Mouse (Mus musculus): ENCODE results near the gene Ntn4. TPM values are rescaled to one million over a fixed set of nuclear protein-coding genes. Genes with fewer than 3 reads are reported as not detected.

Ntn4 gene
- total RNA-seq, 2 experiments from 2014 or later, result 11.1 to 11.3 TPM

- no peak for DNase-seq (ENCODE audit: extremely low spot score in 1 of 2, low spot score in 2 of 2)
- intact Hi-C loops (cut with DNase I), result no loop called here
Measured at GRCm38 (mm10) chr10:93707149-93708075, 66.9 kb downstream of the Ntn4 start.

DNA sequence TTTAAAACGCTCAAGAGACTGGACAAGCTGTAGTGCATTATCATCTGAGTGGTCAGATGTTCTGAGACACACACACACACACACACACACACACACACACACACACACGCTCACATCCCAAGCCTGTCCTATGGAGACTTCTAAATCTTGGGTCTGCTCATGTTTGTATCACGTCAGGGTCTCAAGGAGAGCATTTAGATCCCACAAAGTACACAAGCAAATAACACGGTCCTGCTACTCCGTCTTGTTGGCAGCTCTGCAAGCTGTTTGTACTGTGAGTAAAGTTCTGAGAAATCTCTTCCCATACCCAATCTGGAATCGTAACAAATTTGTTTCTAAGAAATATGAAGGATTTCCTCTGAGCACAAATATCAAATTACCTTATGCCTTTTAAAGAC is 67.6 kb downstream of the Ntn4 start:
- no peak for DNase-seq (ENCODE audit: extremely low spot score in 1 of 2, low spot score in 2 of 2)
- intact Hi-C loops (cut with DNase I), result no loop called here

DNA sequence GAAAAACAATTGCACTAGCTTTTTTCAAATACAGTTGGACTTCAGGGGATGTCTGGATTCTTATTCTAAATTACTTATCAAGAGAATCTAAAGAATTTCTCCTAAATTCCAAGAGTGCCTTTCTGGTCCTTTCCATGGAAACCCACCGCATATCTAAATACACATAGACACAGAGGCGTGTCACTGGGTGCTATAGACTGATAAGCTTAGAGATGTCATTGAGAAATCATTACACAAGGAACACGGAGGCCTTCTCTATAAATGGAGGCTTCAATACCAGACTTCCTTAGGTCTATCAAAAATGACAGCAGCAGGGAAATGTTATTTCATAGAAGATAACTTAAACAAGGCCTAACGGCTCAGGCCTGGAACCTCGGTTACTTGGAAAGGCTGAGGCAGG is 68.0 kb downstream of the Ntn4 start:
- intact Hi-C loops (cut with DNase I), result no loop called here
- no peak for DNase-seq (ENCODE audit: extremely low spot score in 1 of 2, low spot score in 2 of 2)

DNA sequence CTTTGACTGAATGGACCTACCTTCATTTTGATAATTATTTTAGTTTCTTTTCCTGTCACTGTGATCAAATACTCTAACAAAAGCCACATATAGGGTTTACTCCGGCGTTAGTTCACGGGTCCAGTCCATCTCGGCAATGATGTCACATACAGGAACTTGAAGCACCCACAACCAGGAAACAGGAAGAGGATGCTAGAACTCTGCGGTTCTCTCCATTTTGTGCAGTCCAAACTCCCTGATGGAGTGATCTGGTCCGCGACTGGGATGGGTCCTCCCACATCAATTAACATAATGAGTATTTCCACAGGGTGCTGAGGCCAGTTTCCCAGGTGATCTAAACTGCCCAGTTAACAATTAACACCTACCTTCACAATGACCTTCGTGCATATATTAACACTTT is 69.1 kb downstream of the Ntn4 start:
- DNase-seq (ENCODE audit: extremely low spot score in 1 of 2, low spot score in 2 of 2), result no peak
- intact Hi-C loops (cut with DNase I), result no loop called here

DNA sequence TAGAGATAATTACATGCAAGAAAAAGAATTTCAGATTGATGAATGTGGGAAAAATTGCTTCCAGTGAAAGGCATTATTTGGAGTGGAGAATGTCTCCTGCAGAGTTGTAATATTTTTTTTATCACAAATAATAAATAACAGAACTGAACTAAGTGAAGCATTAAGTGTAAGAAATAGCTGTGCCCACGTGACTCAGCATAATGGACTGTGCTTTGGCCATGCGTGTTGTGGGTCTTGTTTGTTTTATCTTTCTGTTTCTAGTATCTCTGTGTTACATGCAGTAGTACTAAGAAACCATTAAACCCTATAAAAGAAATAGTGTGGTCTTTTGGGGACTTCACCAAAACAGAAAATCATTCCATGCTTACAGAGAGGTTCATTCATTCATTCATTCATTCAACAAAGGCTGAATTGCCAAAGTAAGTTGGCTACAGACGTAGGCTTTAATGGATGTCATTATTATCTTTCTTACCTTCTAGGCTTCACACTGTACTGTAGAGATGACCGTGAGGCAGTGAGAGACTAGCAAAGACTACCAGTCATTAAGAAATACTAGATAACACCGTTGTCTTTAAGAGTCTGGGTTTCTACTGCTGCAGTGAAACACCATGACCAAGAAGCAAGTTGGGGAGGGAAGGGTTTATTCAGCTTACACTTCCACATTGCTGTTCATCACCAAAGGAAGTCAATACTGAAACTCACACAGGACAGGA is 81.3 kb downstream of the Ntn4 start:
- intact Hi-C loops (cut with DNase I), result no loop called here
- DNase-seq (ENCODE audit: extremely low spot score in 1 of 2, low spot score in 2 of 2), result no peak

- DNase-seq (ENCODE audit: extremely low spot score in 1 of 2, low spot score in 2 of 2), result peak in 1 of 2 experiments; percentile 58
- intact Hi-C loops (cut with DNase I), result no loop called here
Measured at GRCm38 (mm10) chr10:93723942-93724542, 83.6 kb downstream of the Ntn4 start.

DNA sequence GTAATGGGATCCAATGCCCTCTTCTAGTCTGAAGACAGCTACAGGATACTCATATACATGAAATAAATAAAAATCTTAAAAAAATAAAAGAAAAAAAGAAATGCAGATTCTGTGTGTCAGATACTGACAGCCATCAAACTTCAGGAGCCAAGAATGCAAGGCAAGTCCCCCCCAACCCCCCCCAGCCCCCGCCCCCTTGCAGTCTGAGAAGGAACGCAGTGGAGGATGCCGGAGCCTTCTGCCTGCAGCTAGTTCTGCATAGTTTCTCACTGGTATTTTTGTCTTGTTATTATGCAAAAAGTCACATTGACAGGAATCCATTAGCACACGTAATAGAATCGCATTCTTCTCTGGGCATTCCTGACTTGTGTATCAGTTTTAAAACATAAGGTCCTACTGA is 87.7 kb downstream of the Ntn4 start:
- DNase-seq (ENCODE audit: extremely low spot score in 1 of 2, low spot score in 2 of 2), result no peak
- intact Hi-C loops (cut with DNase I), result no loop called here

DNA sequence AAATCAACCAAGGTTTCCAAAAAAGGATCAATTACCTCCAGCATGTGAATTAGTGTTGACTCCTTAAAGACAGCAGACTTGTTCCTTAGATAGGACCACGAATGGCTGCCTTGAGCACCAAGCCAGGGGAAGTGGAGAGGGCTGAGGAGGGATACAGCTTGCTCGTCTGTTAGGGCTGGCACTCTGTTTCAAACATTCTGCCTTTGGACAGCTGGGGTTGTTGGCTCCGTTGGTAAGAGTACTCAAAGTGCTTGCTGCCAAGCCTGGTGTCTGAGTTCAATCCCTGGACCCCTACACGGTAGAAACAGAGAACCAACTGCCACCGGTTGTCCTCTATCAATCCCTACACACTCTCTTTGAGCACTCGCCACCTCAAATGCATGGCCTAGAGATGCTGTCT is 90.0 kb downstream of the Ntn4 start:
- intact Hi-C loops (cut with DNase I), result no loop called here
- no peak for DNase-seq (ENCODE audit: extremely low spot score in 1 of 2, low spot score in 2 of 2)

GRCm38 (mm10) chr10:93731248-93731691 is 90.8 kb downstream of the Ntn4 start:
- no peak for DNase-seq (ENCODE audit: extremely low spot score in 1 of 2, low spot score in 2 of 2)
- intact Hi-C loops (cut with DNase I), result no loop called here

GRCm38 (mm10) chr10:93736114-93736645 is 95.7 kb downstream of the Ntn4 start:
- DNase-seq (ENCODE audit: extremely low spot score in 1 of 2, low spot score in 2 of 2), result peak in 1 of 2 experiments; percentile 87
- intact Hi-C loops (cut with DNase I), result no loop called here

GRCm38 (mm10) chr10:93737080-93737479 is 96.6 kb downstream of the Ntn4 start:
- no peak for DNase-seq (ENCODE audit: extremely low spot score in 1 of 2, low spot score in 2 of 2)
- intact Hi-C loops (cut with DNase I), result no loop called here

GRCm38 (mm10) chr10:93741446-93742096 is 101.1 kb downstream of the Ntn4 start:
- no peak for DNase-seq (ENCODE audit: extremely low spot score in 1 of 2, low spot score in 2 of 2)

DNA sequence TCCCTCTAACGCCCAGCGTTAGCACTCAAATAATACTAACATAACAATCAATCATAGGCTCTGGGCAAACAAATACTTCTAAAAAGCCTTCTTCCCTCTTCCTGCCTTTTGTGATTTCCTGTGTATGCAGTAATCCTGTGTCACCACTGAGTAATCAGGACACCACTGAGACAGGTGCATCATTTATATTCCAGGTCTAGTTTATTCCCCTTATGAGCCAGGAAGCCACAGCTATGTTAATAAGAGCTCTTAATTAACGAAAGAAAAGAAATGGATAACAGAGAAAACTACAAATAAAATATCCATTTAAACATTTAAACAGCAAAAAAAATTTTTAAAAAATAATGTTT is 101.6 kb downstream of the Ntn4 start:
- intact Hi-C loops (cut with DNase I), result no loop called here
- no peak for DNase-seq (ENCODE audit: extremely low spot score in 1 of 2, low spot score in 2 of 2)

More at GRCm38 (mm10) chr10:93741446-93742096, 101.1 kb downstream of the Ntn4 start:
- intact Hi-C loops (cut with DNase I), result no loop called here

GRCm38 (mm10) chr10:93742598-93742997 is 102.1 kb downstream of the Ntn4 start:
- DNase-seq (ENCODE audit: extremely low spot score in 1 of 2, low spot score in 2 of 2), result no peak
- intact Hi-C loops (cut with DNase I), result no loop called here

DNA sequence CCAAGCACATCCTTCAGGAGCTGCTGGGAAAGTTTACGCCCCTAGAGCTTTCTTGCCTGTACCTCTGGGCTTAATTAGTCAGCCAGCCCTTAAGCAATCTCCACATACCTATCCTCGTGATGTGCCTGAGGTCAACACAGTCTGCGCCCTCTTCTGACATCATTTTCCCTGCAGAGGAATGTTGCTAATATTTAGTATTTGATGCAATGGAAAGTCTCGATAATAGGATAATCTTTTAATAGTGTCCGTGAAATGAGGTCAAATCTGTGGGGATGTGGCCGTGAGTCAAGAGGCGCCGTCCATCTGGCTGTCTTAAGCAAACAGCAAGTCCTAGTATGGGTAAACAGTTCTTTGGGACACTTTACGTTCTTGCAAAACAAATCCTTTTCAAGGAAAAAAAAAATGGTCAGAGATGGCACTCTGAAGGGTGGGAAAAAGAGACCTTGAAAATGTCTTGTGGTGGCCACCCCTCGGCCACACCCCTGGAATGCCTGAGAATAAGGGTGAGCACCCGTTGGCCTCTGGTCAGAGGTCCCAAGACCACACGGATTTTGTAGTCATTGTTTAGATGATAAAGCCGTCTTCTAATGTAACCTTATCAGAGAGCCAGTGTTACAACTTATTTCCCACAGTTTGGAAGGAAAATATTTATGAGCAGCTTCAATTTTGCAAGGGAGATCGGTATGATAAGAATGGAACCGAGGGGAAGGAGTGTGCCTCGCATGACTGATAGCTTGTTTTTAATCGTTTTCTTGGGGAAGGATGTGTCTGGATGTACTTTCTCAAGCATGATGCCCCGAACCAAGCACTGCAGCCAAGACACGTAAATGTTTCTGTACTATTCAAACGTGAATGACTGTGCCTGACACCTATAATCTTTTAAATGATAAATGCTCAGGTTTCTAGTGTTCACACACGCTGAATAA is 109.0 kb downstream of the Ntn4 start:
- intact Hi-C loops (cut with DNase I), result no loop called here

DNA sequence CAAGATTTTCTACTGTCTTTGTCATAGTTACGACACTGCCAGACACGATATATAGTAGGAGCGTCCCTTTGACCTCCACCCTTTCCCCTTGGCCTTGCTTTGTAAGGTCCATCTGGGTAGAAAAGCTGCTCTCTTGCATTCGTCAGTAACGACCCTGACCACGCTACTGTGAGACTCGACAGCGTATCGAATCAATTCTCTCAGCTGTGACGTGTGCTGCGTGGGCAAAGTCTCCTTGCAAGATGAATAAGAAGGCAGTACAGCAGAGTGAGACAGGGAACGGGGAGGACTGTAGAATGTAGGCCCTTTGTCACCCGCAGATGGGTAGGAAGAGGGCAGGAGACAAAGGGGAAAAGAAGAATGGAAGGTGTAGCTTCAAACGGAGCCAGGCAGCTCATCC is 110.8 kb downstream of the Ntn4 start:
- no peak for DNase-seq (ENCODE audit: extremely low spot score in 1 of 2, low spot score in 2 of 2)
- intact Hi-C loops (cut with DNase I), result no loop called here

More for the DNA sequence above, 109.0 kb downstream of the Ntn4 start:
- no peak for DNase-seq (ENCODE audit: extremely low spot score in 1 of 2, low spot score in 2 of 2)

DNA sequence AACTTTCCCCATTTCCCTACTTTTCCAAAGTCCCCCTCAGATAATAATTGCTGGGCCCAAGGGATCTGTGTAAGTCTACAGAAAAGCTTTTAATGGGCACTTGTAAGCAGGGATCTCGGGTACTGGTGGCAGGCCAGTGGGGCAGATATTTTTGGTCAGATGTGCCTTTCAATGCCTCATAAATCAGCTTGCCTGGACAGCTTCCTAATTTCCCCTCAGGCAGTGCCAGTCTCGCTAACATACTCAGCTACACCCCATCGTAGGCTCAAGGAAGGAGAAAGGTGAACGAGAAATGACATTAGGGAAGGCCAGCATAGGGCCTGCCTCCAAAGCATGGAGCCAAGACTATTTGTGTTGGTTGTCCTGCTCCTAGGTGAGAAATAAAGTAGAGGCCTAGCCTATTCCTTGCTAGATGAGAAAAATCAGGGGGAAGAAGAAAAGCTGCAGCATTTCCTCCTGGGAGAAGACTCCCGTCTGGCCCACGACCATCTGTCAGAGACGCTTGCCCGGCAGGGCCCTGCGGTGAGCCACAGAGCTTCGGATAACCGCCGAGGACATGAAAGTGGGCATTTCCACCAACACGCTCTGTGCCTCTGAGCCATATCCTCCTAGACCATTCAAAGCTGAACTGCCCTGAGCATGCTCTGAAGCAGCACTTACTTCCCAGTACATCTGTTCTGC is 113.4 kb downstream of the Ntn4 start:
- intact Hi-C loops (cut with DNase I), result no loop called here
- no peak for DNase-seq (ENCODE audit: extremely low spot score in 1 of 2, low spot score in 2 of 2)
